Mouse (Mus musculus) stomach, embryonic 14.5 days (tissue): Measurements from ENCODE around the gene App. TPM values are rescaled to one million over a fixed set of nuclear protein-coding genes. Genes with fewer than 3 reads are reported as not detected.

Source experiments
- ATAC-seq: fragments of 200-750 bp; cut with Nextera tagmentation; 2 replicates; pipeline ENCODE4 v1.8.0; 2017; ENCODE audit warnings: low read depth, moderate TSS enrichment; ENCODE audit not compliant: insufficient number of reproducible peaks, insufficient read depth, low FRiP score
- H3K27ac ChIP-seq: fragments of 300-500 bp; sonication (generic); 2 replicates; pipeline ENCODE4 v1.5.1; 2014; ENCODE audit warnings: mild to moderate bottlenecking, low read length, moderate library complexity, mixed read lengths
- H3K27me3 ChIP-seq: fragments of 300-500 bp; sonication (generic); 2 replicates; pipeline ENCODE4 v1.6.1; 2014; ENCODE audit warnings: low read length, control low read depth, mixed read lengths; ENCODE audit not compliant: control insufficient read depth, insufficient read depth
- H3K36me3 ChIP-seq: fragments of 300-500 bp; sonication (generic); 2 replicates; pipeline ENCODE4 v1.6.1; 2014; ENCODE audit warnings: mild to moderate bottlenecking, control low read depth, low read length, moderate library complexity, mixed read lengths; ENCODE audit not compliant: control insufficient read depth, insufficient read depth
- H3K4me1 ChIP-seq: fragments of 300-500 bp; sonication (generic); 2 replicates; pipeline ENCODE4 v1.6.1; 2014; ENCODE audit warnings: low read length, control low read depth, mixed read lengths; ENCODE audit not compliant: control insufficient read depth, insufficient read depth
- H3K4me2 ChIP-seq: fragments of 300-500 bp; sonication (generic); replicated peaks from 2 replicates; pipeline ENCODE4 v1.6.1; 2014; ENCODE audit warnings: low read depth, low read length, control low read depth
- H3K4me3 ChIP-seq: fragments of 300-500 bp; sonication (generic); 2 replicates; pipeline ENCODE4 v1.5.1; 2014; ENCODE audit warnings: low read depth, low read length, control low read depth
- H3K9ac ChIP-seq: fragments of 300-500 bp; sonication (generic); replicated peaks from 2 replicates; pipeline ENCODE4 v1.6.1; 2014; ENCODE audit warnings: low read depth, mild to moderate bottlenecking, control low read depth, low read length, moderate library complexity, mixed read lengths
- H3K9me3 ChIP-seq: fragments of 300-500 bp; sonication (generic); 2 replicates; pipeline ENCODE4 v1.6.1; 2016; ENCODE audit warnings: low read depth, low read length, control low read depth; ENCODE audit not compliant: control insufficient read depth
- WGBS: fragments of 180-500 bp; shearing (Covaris S2); extraction: QIAGEN DNeasy Blood & Tissue Kit; methylation state at CpG from one replicate; pipeline ENCODE4 v1.1.7; 2014; 5-methylcytosine and 5-hydroxymethylcytosine counted together
- polyA plus RNA-seq: library from polyadenylated mRNA; unstranded; fragments of >200 nt; fragmentation: Nextera tagmentation; extraction: Ambion mirVana; gene quantifications from 2 replicates; pipeline ENCODE4 v1.2.1, GENCODE M21; 2014

Gene App
- polyA plus RNA-seq, 1 experiment from 2014 or later, result 160 TPM

DNA sequence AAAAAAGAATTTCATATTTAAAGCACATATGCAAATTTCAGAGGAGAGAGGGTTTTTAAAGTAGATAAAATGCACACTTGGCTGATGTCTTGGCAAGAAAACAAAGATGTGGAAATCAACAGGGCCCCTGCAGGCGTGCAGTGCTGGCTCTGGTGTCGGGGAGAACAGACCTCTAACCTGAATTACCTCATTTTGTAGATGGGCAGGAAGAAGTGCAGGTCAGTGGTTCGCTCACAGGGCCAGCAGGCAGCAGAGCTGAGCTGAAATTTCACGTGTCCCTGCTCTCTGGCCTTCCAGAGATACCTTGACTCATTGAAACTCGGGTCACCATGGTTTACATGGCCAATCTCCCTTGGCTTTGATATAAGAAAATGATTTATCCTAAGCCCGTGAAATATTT, 87.7 kb downstream of the App start:
- no peak for ATAC-seq
- Histone ChIP-seq H3K27me3 (no peaks in the 10 kb centered on the region), H3K27ac (no peak overlapping the region), H3K4me1 (0 out of 2 replicates have a peak, but pooled peaks cover 7% of the 10 kb centered on the region), H3K9ac (no peak overlapping the region), H3K9me3 (no peaks in the 10 kb centered on the region), H3K4me3 (no peak overlapping the region), H3K36me3 (no peaks in the 10 kb centered on the region), H3K4me2 (no peak overlapping the region)
- WGBS, result 72% methylated on average over 6 of the region's 6 CpGs

DNA sequence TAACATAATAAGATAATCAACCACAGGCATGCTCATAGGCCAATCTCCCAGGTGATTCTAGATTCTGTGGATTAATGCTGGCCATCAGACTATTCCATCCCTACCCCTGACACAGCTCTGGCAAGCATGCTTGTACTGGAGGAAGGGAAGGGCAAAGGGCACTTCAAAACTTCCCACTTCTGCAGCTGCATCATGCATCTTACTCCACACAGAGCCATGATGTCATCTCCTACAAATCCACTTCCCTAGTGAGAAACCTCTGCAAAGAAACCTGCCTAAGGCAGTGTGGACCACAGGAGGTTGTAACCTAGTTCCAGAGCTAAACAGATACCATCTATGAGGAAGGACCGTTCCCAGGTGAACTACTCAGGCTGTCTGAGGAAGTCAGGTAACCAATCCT, 89.4 kb downstream of the App start:
- Histone ChIP-seq H3K9me3 (no peaks in the 10 kb centered on the region), H3K4me1 (0 out of 2 replicates have a peak, but pooled peaks cover 7% of the 10 kb centered on the region), H3K9ac (no peak overlapping the region), H3K4me2 (no peak overlapping the region), H3K27ac (no peak overlapping the region), H3K36me3 (peaks cover 5% of the 10 kb centered on the region; the same call in 1 of the 2 replicates), H3K4me3 (no peak overlapping the region), H3K27me3 (no peaks in the 10 kb centered on the region)
- no peak for ATAC-seq
- WGBS, result 96% methylated on average over 1 of the region's 1 CpGs

DNA sequence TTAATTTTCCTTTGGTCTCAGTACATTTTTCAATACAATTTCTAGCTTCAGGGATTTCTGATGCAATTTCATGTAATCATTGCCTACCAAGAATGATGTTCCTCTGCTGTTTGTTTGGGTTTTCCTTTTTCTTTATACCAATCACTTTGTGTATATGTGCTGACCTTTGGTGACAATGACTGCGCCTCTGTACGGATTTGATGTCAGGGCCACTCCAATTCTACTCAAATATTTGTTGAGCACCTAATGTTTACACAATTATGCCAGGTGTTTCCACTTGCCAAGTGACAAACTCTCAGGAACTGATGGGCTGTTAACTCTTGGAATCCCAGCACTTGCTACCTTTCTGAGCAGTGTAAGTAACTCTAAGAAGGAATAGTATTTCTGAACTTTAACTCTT, 98.2 kb downstream of the App start:
- no peak overlapping the region for H3K9ac ChIP-seq
- no peaks in the 10 kb centered on the region for H3K9me3 ChIP-seq
- no peaks in the 10 kb centered on the region for H3K27me3 ChIP-seq
- no peak overlapping the region for H3K4me3 ChIP-seq
- ATAC-seq, result no peak
- no peak overlapping the region for H3K27ac ChIP-seq
- no peak overlapping the region for H3K4me2 ChIP-seq
- H3K4me1 ChIP-seq, result no peaks in the 10 kb centered on the region
- WGBS, result 30% methylated on average over 2 of the region's 2 CpGs
- peaks cover 5% of the 10 kb centered on the region; the same call in 1 of the 2 replicates for H3K36me3 ChIP-seq

DNA sequence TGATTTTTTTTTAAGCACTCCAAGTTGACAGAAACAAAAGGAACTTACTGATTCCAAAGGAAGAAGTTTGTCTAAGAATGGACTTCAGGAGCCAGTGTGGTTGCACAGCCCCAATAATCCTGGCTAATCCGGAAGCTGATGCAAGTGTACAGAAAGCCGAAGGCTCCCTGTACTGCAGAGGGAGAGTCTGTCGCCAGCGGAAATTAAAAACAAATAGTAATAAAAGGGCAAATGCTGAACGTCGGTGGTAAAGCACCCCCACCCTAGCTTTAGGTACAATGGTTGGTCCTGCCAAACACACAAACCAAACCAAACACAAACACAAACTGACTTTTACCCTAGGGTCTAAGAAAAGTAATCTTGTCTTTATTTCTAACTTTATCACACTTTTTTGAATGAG, 98.7 kb downstream of the App start:
- Histone ChIP-seq H3K4me2 (no peak overlapping the region), H3K4me1 (no peaks in the 10 kb centered on the region), H3K9me3 (no peaks in the 10 kb centered on the region), H3K36me3 (peaks cover 4% of the 10 kb centered on the region; the same call in 1 of the 2 replicates), H3K4me3 (no peak overlapping the region), H3K27ac (no peak overlapping the region), H3K9ac (no peak overlapping the region), H3K27me3 (no peaks in the 10 kb centered on the region)
- WGBS, result 60% methylated on average over 6 of the region's 6 CpGs
- no peak for ATAC-seq

DNA sequence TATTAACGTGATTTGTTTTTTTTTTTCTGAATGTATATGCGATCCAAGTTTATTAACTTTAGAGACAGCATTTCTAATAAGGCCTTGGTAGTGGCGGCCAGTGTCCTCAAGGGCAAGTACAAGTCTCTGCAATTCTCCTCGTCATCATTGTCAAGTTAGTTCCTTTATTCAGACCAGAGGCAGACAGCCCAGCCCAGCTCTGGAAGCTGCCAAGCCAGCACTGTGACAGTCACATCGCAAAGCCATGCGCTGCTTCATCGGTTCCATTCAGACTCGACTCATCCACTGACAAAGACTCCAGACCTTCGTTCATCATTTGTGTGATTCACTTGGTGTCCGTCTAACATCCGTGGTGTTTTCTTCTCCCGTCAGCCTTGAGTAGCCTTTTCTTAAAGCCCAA, 100.9 kb downstream of the App start:
- no peak for ATAC-seq
- Histone ChIP-seq H3K27me3 (no peaks in the 10 kb centered on the region), H3K27ac (no peak overlapping the region), H3K4me2 (no peak overlapping the region), H3K9ac (no peak overlapping the region), H3K9me3 (no peaks in the 10 kb centered on the region), H3K4me1 (no peaks in the 10 kb centered on the region), H3K4me3 (no peak overlapping the region), H3K36me3 (no peaks in the 10 kb centered on the region; the same call in 1 of the 2 replicates)
- WGBS, result 92% methylated on average over 12 of the region's 12 CpGs

DNA sequence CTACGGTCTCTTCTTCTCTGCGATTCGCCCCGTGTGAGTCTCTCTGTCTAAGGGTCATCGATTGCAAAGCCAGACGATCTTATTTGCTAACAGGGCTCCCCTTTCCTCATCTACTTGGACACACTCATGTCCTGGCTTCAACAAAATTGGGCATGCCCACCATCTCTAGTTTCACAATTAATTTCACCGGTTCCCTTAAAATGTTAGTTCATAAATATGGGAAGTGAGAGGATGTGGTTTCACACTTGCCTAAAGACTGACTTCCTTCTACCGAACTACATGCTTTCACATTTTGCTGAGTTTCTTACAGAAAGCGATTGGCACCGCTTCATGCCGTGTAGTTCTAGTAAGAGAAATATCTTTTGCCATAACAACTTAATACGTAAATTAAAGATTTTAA, 101.8 kb downstream of the App start:
- 96% methylated on average over 12 of the region's 12 CpGs for WGBS
- no peak overlapping the region for H3K4me3 ChIP-seq
- H3K9ac ChIP-seq, result no peak overlapping the region
- no peaks in the 10 kb centered on the region; the same call in 1 of the 2 replicates for H3K36me3 ChIP-seq
- ATAC-seq, result no peak
- no peak overlapping the region for H3K4me2 ChIP-seq
- H3K9me3 ChIP-seq, result no peaks in the 10 kb centered on the region
- no peaks in the 10 kb centered on the region for H3K27me3 ChIP-seq
- H3K4me1 ChIP-seq, result no peaks in the 10 kb centered on the region
- no peak overlapping the region for H3K27ac ChIP-seq

DNA sequence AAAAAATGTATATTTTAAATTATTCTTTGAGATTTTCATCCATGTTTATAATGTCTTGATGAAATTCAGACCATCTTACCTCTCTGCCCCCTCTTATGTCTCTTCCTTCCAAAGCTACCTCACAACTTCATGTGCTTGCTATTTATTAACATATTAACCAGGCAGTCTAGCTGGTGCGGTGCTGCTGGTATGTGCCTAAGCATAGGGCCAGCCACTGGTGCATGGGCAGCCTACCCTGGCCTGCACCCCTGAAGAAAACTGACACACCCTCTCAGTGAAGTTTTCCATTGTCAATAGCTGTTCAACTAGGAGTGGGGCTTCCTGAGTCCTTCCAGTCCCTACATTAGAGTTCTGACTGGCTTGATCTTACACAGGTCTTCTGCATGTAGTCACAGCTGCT, 102.3 kb downstream of the App start:
- Histone ChIP-seq H3K9me3 (no peaks in the 10 kb centered on the region), H3K4me3 (no peak overlapping the region), H3K4me1 (no peaks in the 10 kb centered on the region), H3K27me3 (no peaks in the 10 kb centered on the region), H3K27ac (no peak overlapping the region), H3K4me2 (no peak overlapping the region), H3K36me3 (no peaks in the 10 kb centered on the region; the same call in 1 of the 2 replicates), H3K9ac (no peak overlapping the region)
- ATAC-seq, result no peak
- 98% methylated on average over 1 of the region's 1 CpGs for WGBS

DNA sequence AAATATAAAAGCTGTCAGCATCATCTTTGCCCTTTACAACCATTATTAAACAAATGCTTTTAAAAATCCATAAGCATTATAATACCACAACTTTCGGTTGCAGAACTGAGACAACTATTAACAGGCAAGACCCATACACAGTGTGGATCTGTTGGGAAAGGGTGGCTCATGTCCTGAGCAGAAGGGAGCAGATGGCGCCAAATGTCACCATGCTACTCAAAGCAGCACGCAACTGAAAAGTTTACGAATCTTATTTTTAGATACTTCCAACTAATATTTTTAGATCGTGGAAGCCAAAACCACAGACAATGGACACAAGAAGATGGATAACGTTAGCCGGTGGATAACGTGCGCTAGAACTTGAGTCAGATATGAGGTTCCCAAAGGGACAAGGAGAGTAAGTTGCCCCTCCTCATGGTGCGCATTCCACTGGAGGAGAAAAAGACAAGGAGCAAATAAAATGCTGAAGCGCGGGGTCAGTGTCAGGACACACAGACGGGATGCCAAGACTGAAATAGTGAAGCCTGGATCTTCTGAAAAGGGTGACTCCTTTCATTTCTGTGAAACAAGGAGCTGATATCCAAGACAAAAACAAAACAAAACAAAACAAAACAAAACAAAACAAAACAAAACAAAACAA, 106.2 kb downstream of the App start:
- Histone ChIP-seq H3K27me3 (no peaks in the 10 kb centered on the region), H3K4me1 (no peaks in the 10 kb centered on the region)
- no peak for ATAC-seq

DNA sequence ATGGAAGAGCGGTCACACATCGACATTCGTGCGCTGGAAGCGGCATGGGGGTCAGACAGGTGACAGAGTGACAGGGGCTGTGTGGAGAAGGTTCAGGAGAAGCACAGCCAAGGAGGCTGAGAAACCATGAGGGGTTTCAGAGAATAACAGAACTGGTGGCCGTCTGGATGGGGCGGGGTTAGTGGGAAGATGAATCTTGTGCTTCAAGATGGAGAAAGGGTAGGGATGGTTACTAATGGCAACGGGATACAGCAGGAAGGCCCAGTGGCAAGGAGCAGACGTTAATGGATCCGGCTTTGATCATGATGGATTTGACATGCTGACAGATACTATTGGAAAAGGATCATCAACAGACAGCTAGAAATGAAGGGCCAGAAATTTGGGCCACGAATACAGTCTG, 107.3 kb downstream of the App start:
- Histone ChIP-seq H3K9me3 (no peaks in the 10 kb centered on the region), H3K27me3 (no peaks in the 10 kb centered on the region), H3K27ac (no peak overlapping the region), H3K4me3 (no peak overlapping the region), H3K4me2 (no peak overlapping the region), H3K4me1 (no peaks in the 10 kb centered on the region), H3K36me3 (no peaks in the 10 kb centered on the region), H3K9ac (no peak overlapping the region)
- WGBS, result 61% methylated on average over 11 of the region's 11 CpGs
- no peak for ATAC-seq

More for the DNA sequence above, 106.2 kb downstream of the App start:
- no peaks in the 10 kb centered on the region for H3K36me3 ChIP-seq
- no peak overlapping the region for H3K9ac ChIP-seq
- H3K9me3 ChIP-seq, result no peaks in the 10 kb centered on the region
- 78% methylated on average over 13 of the region's 13 CpGs for WGBS
- H3K4me2 ChIP-seq, result no peak overlapping the region
- H3K27ac ChIP-seq, result no peak overlapping the region
- H3K4me3 ChIP-seq, result no peak overlapping the region
